Mouse (Mus musculus): ENCODE data around the gene Ppp2r1b.

Gene Ppp2r1b

GRCm38 (mm10) chr9:50918131-50918530, 73.0 kb downstream of the Ppp2r1b start:
- in situ Hi-C loops (cut with MboI, MseI) = no loop called here

GRCm38 (mm10) chr9:50919554-50919953, 74.5 kb downstream of the Ppp2r1b start:
- in situ Hi-C loops (cut with MboI, MseI) = no loop called here

GRCm38 (mm10) chr9:50920933-50921895, 76.1 kb downstream of the Ppp2r1b start:
- in situ Hi-C loops (cut with MboI, MseI) = no loop called here

- in situ Hi-C loops (cut with MboI, MseI) = no loop called here
Observed at GRCm38 (mm10) chr9:50922363-50923153, 77.5 kb downstream of the Ppp2r1b start.

- in situ Hi-C loops (cut with MboI, MseI) = no loop called here
Observed at GRCm38 (mm10) chr9:50924454-50924853, 79.4 kb downstream of the Ppp2r1b start.

GRCm38 (mm10) chr9:50925801-50926200, 80.7 kb downstream of the Ppp2r1b start:
- in situ Hi-C loops (cut with MboI, MseI) = no loop called here

GRCm38 (mm10) chr9:50929986-50930385, 84.9 kb downstream of the Ppp2r1b start:
- in situ Hi-C loops (cut with MboI, MseI) = loop anchor here (5.0 kb wide), 1 partner anchor 62 kb away; no protein-coding TSS in a partner anchor

GRCm38 (mm10) chr9:50941804-50942401, 96.8 kb downstream of the Ppp2r1b start:
- in situ Hi-C loops (cut with MboI, MseI) = no loop called here

GRCm38 (mm10) chr9:50942711-50943110, 97.6 kb downstream of the Ppp2r1b start:
- in situ Hi-C loops (cut with MboI, MseI) = no loop called here

Data from T-helper 1 cell (primary cell).